Mouse (Mus musculus): Measurements from ENCODE around the gene Pgm3. TPM values are rescaled to one million over a fixed set of nuclear protein-coding genes. Genes with fewer than 3 reads are reported as not detected.

Pgm3 gene
- polyA plus RNA-seq, 1 experiment = 2.3 TPM

DNA sequence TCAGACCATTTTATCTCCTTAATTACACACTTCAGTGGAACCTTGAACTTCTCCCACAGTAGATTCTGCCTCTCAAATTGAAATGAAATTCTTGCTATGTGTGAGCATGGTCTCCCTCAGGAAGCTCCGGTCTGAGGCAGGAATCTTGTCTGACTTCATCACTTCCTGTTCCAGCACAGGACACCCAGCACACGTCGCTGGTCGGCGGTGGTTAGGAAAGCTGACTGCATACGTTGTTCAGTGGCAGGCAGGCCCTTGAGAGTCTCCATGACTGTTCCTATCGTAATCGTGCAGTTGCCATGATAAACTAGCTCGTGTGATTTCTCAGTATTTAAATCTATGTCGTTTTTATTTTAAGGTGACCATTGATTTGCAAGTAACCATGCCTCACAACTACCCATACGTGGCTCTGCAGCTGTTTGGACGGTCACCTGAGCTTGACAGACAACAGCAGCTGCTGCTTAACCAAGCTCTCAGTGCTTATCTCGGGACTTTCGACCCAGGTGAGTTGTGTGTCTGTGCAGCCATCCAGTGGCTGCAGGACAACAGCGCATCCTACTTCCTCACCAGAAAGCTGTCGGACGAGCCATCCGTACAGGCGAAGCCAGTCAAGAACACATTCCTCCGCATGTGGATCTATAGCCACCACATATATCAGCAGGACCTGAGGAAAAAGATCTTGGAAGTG is 2.1 kb upstream of the Pgm3 start:
- H3K4me3 ChIP-seq (ENCODE audit: insufficient read depth, low read depth, low read length) = no peak overlapping the region
- H3K4me1 ChIP-seq (ENCODE audit: control insufficient read depth, insufficient read depth, insufficient read length, low read length) = no peaks in the 10 kb centered on the region
- no peak overlapping the region for H3K27ac ChIP-seq (replicated peaks; ENCODE audit: low read depth, low read length)

- peak overlapping the region; percentile 89 for H3K4me3 ChIP-seq (ENCODE audit: insufficient read depth, low read depth, low read length)
- H3K4me1 ChIP-seq (ENCODE audit: control insufficient read depth, insufficient read depth, insufficient read length, low read length) = no peaks in the 10 kb centered on the region
- no peak overlapping the region for H3K27ac ChIP-seq (replicated peaks; ENCODE audit: low read depth, low read length)
Measured at GRCm38 (mm10) chr9:86572636-86573291, 1.1 kb upstream of the Pgm3 start.

GRCm38 (mm10) chr9:86572196-86572595 is 554 bp upstream of the Pgm3 start:
- H3K4me1 ChIP-seq (ENCODE audit: control insufficient read depth, insufficient read depth, insufficient read length, low read length) = no peaks in the 10 kb centered on the region
- H3K4me3 ChIP-seq (ENCODE audit: insufficient read depth, low read depth, low read length) = peak overlapping the region; percentile 89
- H3K27ac ChIP-seq (replicated peaks; ENCODE audit: low read depth, low read length) = no peak overlapping the region

GRCm38 (mm10) chr9:86570946-86571345 is 696 bp downstream of the Pgm3 start:
- Histone ChIP-seq H3K27ac (replicated peaks; ENCODE audit: low read depth, low read length) (no peak overlapping the region), H3K4me1 (ENCODE audit: control insufficient read depth, insufficient read depth, insufficient read length, low read length) (no peaks in the 10 kb centered on the region), H3K4me3 (ENCODE audit: insufficient read depth, low read depth, low read length) (peak overlapping the region; percentile 42)

- Histone ChIP-seq H3K4me1 (ENCODE audit: control insufficient read depth, insufficient read depth, insufficient read length, low read length) (no peaks in the 10 kb centered on the region), H3K4me3 (ENCODE audit: insufficient read depth, low read depth, low read length) (peak overlapping the region; percentile 42), H3K27ac (replicated peaks; ENCODE audit: low read depth, low read length) (no peak overlapping the region)
Measured at GRCm38 (mm10) chr9:86570261-86570890, 1.3 kb downstream of the Pgm3 start.

GRCm38 (mm10) chr9:86569314-86569910 is 2.2 kb downstream of the Pgm3 start:
- no peaks in the 10 kb centered on the region for H3K4me1 ChIP-seq (ENCODE audit: control insufficient read depth, insufficient read depth, insufficient read length, low read length)

DNA sequence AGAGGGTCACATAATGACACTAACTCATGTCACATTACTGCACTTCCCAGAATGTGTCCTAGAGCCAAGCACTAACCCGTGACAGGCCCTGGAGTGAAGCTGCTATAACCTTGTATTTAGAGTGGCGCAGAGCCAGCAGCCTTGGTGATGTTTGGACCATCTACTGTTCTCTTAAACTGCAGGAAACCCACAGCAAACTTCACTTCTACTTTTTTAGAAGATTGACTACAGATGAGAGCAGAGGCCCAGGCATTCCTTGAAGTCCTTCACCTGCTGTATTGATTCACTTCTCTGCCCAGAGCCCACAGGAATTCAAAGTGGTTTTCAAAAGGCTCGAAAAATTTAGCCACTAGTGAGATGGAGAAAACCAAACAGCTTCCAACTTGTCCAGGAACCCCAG is 11.1 kb downstream of the Pgm3 start:
- H3K4me3 ChIP-seq (ENCODE audit: insufficient read depth, low read depth, low read length) = no peak overlapping the region
- H3K27ac ChIP-seq (replicated peaks; ENCODE audit: low read depth, low read length) = no peak overlapping the region
- no peaks in the 10 kb centered on the region for H3K4me1 ChIP-seq (ENCODE audit: control insufficient read depth, insufficient read depth, insufficient read length, low read length)

More at GRCm38 (mm10) chr9:86569314-86569910, 2.2 kb downstream of the Pgm3 start:
- Histone ChIP-seq H3K27ac (replicated peaks; ENCODE audit: low read depth, low read length) (no peak overlapping the region), H3K4me3 (ENCODE audit: insufficient read depth, low read depth, low read length) (no peak overlapping the region)

- Histone ChIP-seq H3K27ac (replicated peaks; ENCODE audit: low read depth, low read length) (no peak overlapping the region), H3K4me3 (ENCODE audit: insufficient read depth, low read depth, low read length) (no peak overlapping the region), H3K4me1 (ENCODE audit: control insufficient read depth, insufficient read depth, insufficient read length, low read length) (no peaks in the 10 kb centered on the region)
Measured at GRCm38 (mm10) chr9:86554641-86555040, 17.0 kb downstream of the Pgm3 start.

DNA sequence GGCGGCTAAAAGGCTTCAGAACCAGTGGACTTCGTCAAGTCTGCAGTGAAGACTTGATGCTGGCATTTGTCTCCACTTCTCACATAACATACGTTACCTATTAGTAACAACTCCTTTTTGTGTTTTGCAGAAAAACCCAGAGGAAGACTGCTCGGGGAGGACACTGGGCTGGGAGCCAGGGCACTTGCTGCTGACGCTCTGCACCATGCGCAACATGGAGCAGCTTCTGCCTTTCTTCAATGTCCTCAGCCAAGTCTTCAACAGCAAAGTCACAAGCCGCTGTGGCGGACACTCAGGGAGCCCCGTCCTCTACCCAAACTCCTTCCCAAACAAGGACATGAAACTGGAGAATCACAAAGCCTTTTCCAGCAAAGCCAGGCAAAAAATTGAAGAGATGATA is 17.8 kb downstream of the Pgm3 start:
- Histone ChIP-seq H3K4me3 (ENCODE audit: insufficient read depth, low read depth, low read length) (no peak overlapping the region), H3K4me1 (ENCODE audit: control insufficient read depth, insufficient read depth, insufficient read length, low read length) (no peaks in the 10 kb centered on the region), H3K27ac (replicated peaks; ENCODE audit: low read depth, low read length) (no peak overlapping the region)

- Histone ChIP-seq H3K4me3 (ENCODE audit: insufficient read depth, low read depth, low read length) (no peak overlapping the region), H3K27ac (replicated peaks; ENCODE audit: low read depth, low read length) (no peak overlapping the region), H3K4me1 (ENCODE audit: control insufficient read depth, insufficient read depth, insufficient read length, low read length) (no peaks in the 10 kb centered on the region)
Measured at GRCm38 (mm10) chr9:86550717-86551116, 20.9 kb downstream of the Pgm3 start.

GRCm38 (mm10) chr9:86549637-86550162 is 21.9 kb downstream of the Pgm3 start:
- no peak overlapping the region for H3K27ac ChIP-seq (replicated peaks; ENCODE audit: low read depth, low read length)
- H3K4me1 ChIP-seq (ENCODE audit: control insufficient read depth, insufficient read depth, insufficient read length, low read length) = no peaks in the 10 kb centered on the region
- no peak overlapping the region for H3K4me3 ChIP-seq (ENCODE audit: insufficient read depth, low read depth, low read length)

GRCm38 (mm10) chr9:86544559-86544958 is 27.1 kb downstream of the Pgm3 start:
- no peak overlapping the region for H3K27ac ChIP-seq (replicated peaks; ENCODE audit: low read depth, low read length)
- H3K4me3 ChIP-seq (ENCODE audit: insufficient read depth, low read depth, low read length) = no peak overlapping the region
- H3K4me1 ChIP-seq (ENCODE audit: control insufficient read depth, insufficient read depth, insufficient read length, low read length) = no peaks in the 10 kb centered on the region

DNA sequence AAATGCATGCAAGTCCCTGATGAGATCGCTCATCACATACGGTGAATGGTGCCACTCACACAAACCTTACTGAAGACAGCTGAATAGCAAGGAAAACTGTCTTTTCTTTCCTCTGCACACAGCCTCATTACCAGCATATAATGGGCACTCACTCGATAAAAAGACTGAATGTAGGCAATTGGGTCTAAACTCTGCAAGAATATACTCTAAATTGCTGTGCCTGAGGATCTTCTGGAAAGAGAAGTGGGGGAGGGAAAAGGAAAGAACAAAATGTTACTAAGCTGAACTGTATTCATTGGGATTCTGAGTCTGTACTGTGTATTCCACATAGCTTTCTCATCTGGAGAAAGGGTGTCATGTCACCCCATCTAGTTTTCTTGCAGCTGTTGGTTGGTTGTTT is 28.2 kb downstream of the Pgm3 start:
- no peak overlapping the region for H3K4me3 ChIP-seq (ENCODE audit: insufficient read depth, low read depth, low read length)
- no peak overlapping the region for H3K27ac ChIP-seq (replicated peaks; ENCODE audit: low read depth, low read length)
- no peaks in the 10 kb centered on the region for H3K4me1 ChIP-seq (ENCODE audit: control insufficient read depth, insufficient read depth, insufficient read length, low read length)

DNA sequence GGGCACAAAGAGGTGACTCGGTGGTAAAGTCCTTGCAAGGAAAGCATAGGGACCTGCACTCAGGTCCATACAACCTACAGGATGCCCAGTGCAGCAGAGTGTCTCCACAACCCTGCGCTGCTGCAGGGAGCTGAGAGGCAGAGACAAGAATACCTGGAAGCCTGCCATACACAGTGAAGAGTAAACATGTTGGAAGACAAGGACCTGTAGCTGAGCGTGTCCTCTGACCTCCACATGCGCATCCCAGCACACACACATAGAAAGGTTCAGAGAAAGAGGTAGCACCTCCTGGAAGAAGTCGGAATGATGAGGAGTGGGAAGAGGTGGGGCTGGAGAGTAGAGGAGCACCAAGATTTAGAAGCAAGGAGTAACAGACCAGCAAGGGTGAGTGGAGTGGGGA is 37.6 kb downstream of the Pgm3 start:
- Histone ChIP-seq H3K4me1 (ENCODE audit: control insufficient read depth, insufficient read depth, insufficient read length, low read length) (no peaks in the 10 kb centered on the region), H3K4me3 (ENCODE audit: insufficient read depth, low read depth, low read length) (no peak overlapping the region), H3K27ac (replicated peaks; ENCODE audit: low read depth, low read length) (no peak overlapping the region)

GRCm38 (mm10) chr9:86525600-86525999 is 46.0 kb downstream of the Pgm3 start:
- H3K27ac ChIP-seq (replicated peaks; ENCODE audit: low read depth, low read length) = no peak overlapping the region
- H3K4me1 ChIP-seq (ENCODE audit: control insufficient read depth, insufficient read depth, insufficient read length, low read length) = no peaks in the 10 kb centered on the region
- H3K4me3 ChIP-seq (ENCODE audit: insufficient read depth, low read depth, low read length) = no peak overlapping the region
